Mouse (Mus musculus) ovary, postnatal 10 days (tissue): ENCODE results near the gene Cldn7.

Experiments used
- DNase-seq: peaks from one replicate; pipeline ENCODE4 v3.0.0; 2022; ENCODE audit warnings: low spot score

Gene Cldn7

GRCm38 (mm10) chr11:69991711-69992110 lies 27.1 kb downstream of the Cldn7 start:
- no peak for DNase-seq

GRCm38 (mm10) chr11:69992396-69992795 lies 27.8 kb downstream of the Cldn7 start:
- DNase-seq: no peak

- DNase-seq: no peak
Observed at GRCm38 (mm10) chr11:69992932-69993331, 28.4 kb downstream of the Cldn7 start.

GRCm38 (mm10) chr11:69994401-69995090 lies 30.0 kb downstream of the Cldn7 start:
- DNase-seq: no peak

GRCm38 (mm10) chr11:69995391-69995960 lies 30.9 kb downstream of the Cldn7 start, which contains the start of gene Phf23:
TSS of gene Phf23 (plus strand) at chr11:69995777.
- DNase-seq: peak; percentile 85

GRCm38 (mm10) chr11:69996161-69997061 lies 31.8 kb downstream of the Cldn7 start:
- peak; percentile 41 for DNase-seq

- DNase-seq: peak; percentile 75
Observed at GRCm38 (mm10) chr11:69997070-69997509, 32.5 kb downstream of the Cldn7 start.

- DNase-seq: no peak
Observed at GRCm38 (mm10) chr11:69998567-69999491, 34.2 kb downstream of the Cldn7 start.

GRCm38 (mm10) chr11:69999666-70000065 lies 35.1 kb downstream of the Cldn7 start:
- no peak for DNase-seq

- peak; percentile 61 for DNase-seq
Observed at GRCm38 (mm10) chr11:70000396-70000898, 35.9 kb downstream of the Cldn7 start, which contains the start of gene Dvl2. TSS of gene Dvl2 (plus strand) at chr11:70000595.

GRCm38 (mm10) chr11:70001159-70001558 lies 36.6 kb downstream of the Cldn7 start:
- no peak for DNase-seq

- DNase-seq: no peak
Observed at GRCm38 (mm10) chr11:70001865-70002264, 37.3 kb downstream of the Cldn7 start.

GRCm38 (mm10) chr11:70002471-70002870 lies 37.9 kb downstream of the Cldn7 start:
- no peak for DNase-seq

- DNase-seq: no peak
Observed at GRCm38 (mm10) chr11:70005521-70005920, 40.9 kb downstream of the Cldn7 start.

GRCm38 (mm10) chr11:70010033-70010432 lies 45.5 kb downstream of the Cldn7 start:
- DNase-seq: no peak

- DNase-seq: no peak
Observed at GRCm38 (mm10) chr11:70010548-70010947, 46.0 kb downstream of the Cldn7 start.

- DNase-seq: no peak
Observed at GRCm38 (mm10) chr11:70010961-70011360, 46.4 kb downstream of the Cldn7 start.

- no peak for DNase-seq
Observed at GRCm38 (mm10) chr11:70012931-70013330, 48.4 kb downstream of the Cldn7 start.

GRCm38 (mm10) chr11:70013408-70013807 lies 48.8 kb downstream of the Cldn7 start:
- DNase-seq: no peak

GRCm38 (mm10) chr11:70014051-70014450 lies 49.5 kb downstream of the Cldn7 start:
- no peak for DNase-seq

GRCm38 (mm10) chr11:70014880-70015558 lies 50.4 kb downstream of the Cldn7 start, which contains the start of gene Acadvl:
TSS of gene Acadvl (minus strand) at chr11:70015411.
- DNase-seq: peak; percentile 68
